Mouse (Mus musculus): ENCODE measurements around the gene 4921504E06Rik.

4921504E06Rik gene

DNA sequence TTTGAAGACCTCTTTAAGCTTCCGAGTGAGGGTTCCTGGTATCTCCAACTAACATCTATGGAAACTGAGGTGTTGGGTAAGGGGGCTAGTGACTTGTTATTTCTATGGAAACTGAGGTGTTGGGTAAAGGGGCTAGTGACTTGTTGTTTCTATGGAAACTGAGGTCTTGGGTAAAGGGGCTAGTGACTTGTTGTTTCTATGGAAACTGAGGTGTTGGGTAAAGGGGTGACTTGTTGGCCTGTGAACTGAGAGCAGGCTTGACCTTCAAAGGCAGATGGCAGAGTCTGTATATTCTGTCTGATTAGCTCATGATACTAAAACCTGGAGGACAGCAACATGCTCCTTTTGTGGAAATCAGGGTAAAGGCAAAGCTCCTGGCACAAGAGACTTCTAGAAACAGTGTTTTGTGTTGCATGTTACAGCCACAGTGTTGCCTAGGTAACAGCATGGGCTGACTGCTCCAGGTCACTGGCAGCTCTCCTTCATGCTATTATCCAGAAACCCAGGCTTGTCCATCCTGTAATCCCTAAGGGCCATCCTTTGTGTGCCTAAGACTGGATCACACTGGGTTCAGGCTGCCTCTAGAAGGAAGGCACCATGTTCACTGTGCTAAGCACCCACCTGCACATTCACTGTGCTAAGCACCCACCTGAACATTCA is 133.9 kb downstream of the 4921504E06Rik start:
- DNase-seq (ENCODE audit: inconsistent ontology term): no peak

DNA sequence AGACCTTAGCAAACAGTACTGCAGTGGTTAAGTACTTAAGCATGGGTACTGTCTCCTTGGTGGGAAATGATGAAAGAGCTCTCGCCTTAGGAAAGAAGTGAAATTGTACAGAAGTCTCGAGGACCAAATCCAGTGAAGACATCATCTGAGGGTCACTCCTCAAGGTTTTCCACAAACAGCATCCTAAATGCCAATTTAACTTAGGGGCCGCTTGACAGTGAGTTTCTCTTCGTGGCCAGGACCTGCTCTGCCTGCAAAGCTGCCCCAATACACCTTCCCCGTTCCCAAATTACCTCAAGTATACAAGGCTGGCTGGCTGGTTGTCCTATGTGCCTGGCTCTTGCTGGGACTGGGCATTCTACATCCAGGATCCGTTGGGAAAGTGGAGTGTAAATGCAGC is 137.6 kb downstream of the 4921504E06Rik start:
- DNase-seq (ENCODE audit: inconsistent ontology term): no peak

- peak; percentile 55 for DNase-seq (ENCODE audit: inconsistent ontology term)
Measured at GRCm38 (mm10) chr2:19415063-19415521, 138.6 kb downstream of the 4921504E06Rik start.

DNA sequence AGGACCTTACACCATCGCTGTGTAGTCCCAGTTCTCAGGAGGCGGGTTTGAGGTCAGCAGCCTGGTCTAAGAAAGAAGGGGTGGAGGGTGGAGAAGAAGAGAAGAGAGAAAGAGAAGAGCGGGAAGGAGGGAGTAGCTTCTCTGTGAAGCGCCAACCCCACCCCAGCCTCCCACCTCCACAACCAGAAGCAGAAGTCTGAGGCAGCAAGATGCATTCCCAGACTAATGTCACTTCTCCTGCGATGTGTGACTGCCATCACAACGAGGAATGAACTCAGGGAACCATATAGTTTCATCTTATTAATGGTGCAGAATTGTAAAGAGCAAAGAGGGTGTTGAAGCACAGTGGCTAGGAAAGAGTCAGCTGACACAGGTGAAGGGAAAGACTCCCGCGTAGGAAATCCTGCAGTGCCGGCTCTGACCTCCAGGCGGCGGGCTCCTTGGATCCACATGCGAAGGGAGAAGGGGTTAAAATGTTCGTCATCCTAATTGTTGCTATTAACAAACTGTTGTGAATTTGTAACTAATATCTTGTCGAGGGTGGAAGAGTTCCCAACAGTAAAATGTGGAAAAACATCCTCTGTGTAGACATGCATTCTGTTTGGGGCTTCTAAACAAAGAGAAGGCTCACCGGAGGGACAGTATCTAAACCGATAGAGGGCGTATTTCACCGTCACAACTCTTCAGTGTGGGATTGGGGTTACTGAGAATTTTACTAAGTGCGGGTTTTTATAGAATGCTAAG is 139.3 kb downstream of the 4921504E06Rik start:
- DNase-seq (ENCODE audit: inconsistent ontology term): peak; percentile 72

Measured in Muller cell, postnatal 12 days (primary cell).